Mouse (Mus musculus) lung, embryonic 15.5 days (tissue): Measurements from ENCODE around the gene Gm38393. TPM values are rescaled to one million over a fixed set of nuclear protein-coding genes. Genes with fewer than 3 reads are reported as not detected.
A peak's percentile ranks its signal among the peaks of the same experiment; 100 is the strongest.

Experiments
- ATAC-seq: fragments of 200-750 bp; cut with Nextera tagmentation; 2 replicates; pipeline ENCODE4 v1.8.0; 2017; ENCODE audit warnings: moderate number of reproducible peaks, borderline replicate concordance; ENCODE audit not compliant: low FRiP score, low TSS enrichment; ENCODE audit errors: extremely low read depth
- H3K27ac ChIP-seq: fragments of 300-500 bp; sonication (generic); 2 replicates; pipeline ENCODE4 v1.5.1; 2015; ENCODE audit warnings: moderate library complexity, mild to moderate bottlenecking, inconsistent platforms
- H3K27me3 ChIP-seq: fragments of 300-500 bp; sonication (generic); 2 replicates; pipeline ENCODE4 v1.6.1; 2015; ENCODE audit warnings: inconsistent platforms
- H3K36me3 ChIP-seq: fragments of 300-500 bp; sonication (generic); 2 replicates; pipeline ENCODE4 v1.6.1; 2015; ENCODE audit warnings: inconsistent platforms
- H3K4me1 ChIP-seq: fragments of 300-500 bp; sonication (generic); 2 replicates; pipeline ENCODE4 v1.6.1; 2015; ENCODE audit warnings: inconsistent platforms
- H3K4me2 ChIP-seq: fragments of 300-500 bp; sonication (generic); 2 replicates; pipeline ENCODE4 v1.6.1; 2015; ENCODE audit warnings: inconsistent platforms, mild to moderate bottlenecking, moderate library complexity
- H3K4me3 ChIP-seq: fragments of 300-500 bp; sonication (generic); 2 replicates; pipeline ENCODE4 v1.5.1; 2015; ENCODE audit warnings: mild to moderate bottlenecking, inconsistent platforms
- H3K9ac ChIP-seq: fragments of 300-500 bp; sonication (generic); 2 replicates; pipeline ENCODE4 v1.6.1; 2015; ENCODE audit warnings: inconsistent platforms
- H3K9me3 ChIP-seq: fragments of 300-500 bp; sonication (generic); 2 replicates; pipeline ENCODE4 v1.6.1; 2016; ENCODE audit warnings: inconsistent platforms
- WGBS: fragments of 180-500 bp; shearing (Covaris S2); methylation state at CpG from one replicate; pipeline ENCODE4 v1.1.7; 2015; 5-methylcytosine and 5-hydroxymethylcytosine counted together
- polyA plus RNA-seq: library from polyadenylated mRNA; unstranded; fragments of >200 nt; fragmentation: Nextera tagmentation; extraction: Ambion mirVana; gene quantifications from 2 replicates; pipeline ENCODE4 v1.2.1, GENCODE M21; 2015

Gene Gm38393
- 0.19 and 0.57 TPM in 2 replicates for polyA plus RNA-seq

DNA sequence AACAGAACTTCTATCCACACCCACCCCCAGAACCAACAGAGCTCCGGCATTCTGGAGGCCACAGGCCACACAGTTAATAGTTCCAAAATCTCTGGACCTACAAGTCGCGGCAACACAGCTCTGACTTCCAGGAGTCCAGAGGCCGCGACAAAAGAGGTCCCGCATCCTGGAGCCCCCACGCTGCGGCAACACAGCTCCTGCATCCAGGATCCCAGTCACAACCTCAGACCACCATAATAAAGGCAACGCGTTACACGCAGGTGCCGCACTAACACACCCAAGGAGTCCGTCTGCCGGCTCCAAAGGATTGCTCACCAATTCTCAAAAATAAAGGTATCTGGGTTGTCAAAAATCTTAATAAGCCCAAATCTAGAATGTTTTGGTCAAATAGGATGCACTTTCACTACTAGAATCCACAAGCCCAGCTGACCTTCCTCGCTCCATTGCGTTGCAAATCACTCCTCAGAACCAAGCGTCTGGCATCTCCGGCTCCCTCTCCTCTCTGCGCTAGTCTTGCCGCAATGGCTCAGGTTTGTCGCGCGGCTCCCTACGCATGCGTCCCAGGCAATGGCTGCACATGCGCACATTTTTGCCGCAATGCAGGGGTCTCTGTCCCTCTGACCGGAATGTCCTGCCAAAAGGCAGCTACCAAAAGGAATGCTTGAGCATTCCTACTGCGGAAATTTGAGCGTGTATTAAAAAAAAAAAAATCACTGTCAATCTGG is at the start of gene Gm38393, which contains the start of gene Snurf:
TSS of gene Gm38393 (minus strand) at position 459 of the 725 bp plus-strand sequence.
TSS of gene Snurf (minus strand) at position 444 of the 725 bp plus-strand sequence.
- Histone ChIP-seq H3K9me3 (peaks cover 12% of the 10 kb centered on the region; the same call in 1 of the 2 replicates), H3K27ac (peak within 1 kb of the TSS; percentile 15; the same call in 1 of the 2 replicates), H3K9ac (peak within 1 kb of the TSS; percentile 49), H3K36me3 (no peaks in the 10 kb centered on the region), H3K27me3 (no peaks in the 10 kb centered on the region), H3K4me3 (peak within 1 kb of the TSS; percentile 53), H3K4me2 (peak within 1 kb of the TSS; percentile 61), H3K4me1 (no peaks in the 10 kb centered on the region)
- WGBS: 44% methylated on average over 30 of the region's 30 CpGs
- peak; percentile 36; the same call in 1 of the 2 replicates for ATAC-seq

GRCm38 (mm10) chr7:60047481-60048201 is 42.8 kb upstream of the Gm38393 start:
- WGBS: 73% methylated on average over 6 of the region's 6 CpGs
- ATAC-seq: no peak
- no peak overlapping the region for H3K4me3 ChIP-seq

GRCm38 (mm10) chr7:60013186-60013585 is 8.3 kb upstream of the Gm38393 start:
- no peak overlapping the region for H3K9ac ChIP-seq
- H3K27ac ChIP-seq: no peak overlapping the region
- H3K4me3 ChIP-seq: no peak overlapping the region
- no peaks in the 10 kb centered on the region for H3K27me3 ChIP-seq
- H3K9me3 ChIP-seq: no peaks in the 10 kb centered on the region
- H3K4me1 ChIP-seq: no peaks in the 10 kb centered on the region
- no peak overlapping the region for H3K4me2 ChIP-seq
- H3K36me3 ChIP-seq: no peaks in the 10 kb centered on the region
- no peak for ATAC-seq
- 70% methylated on average over 3 of the region's 3 CpGs for WGBS

More at GRCm38 (mm10) chr7:60047481-60048201, 42.8 kb upstream of the Gm38393 start:
- Histone ChIP-seq H3K9ac (no peak overlapping the region), H3K36me3 (no peaks in the 10 kb centered on the region), H3K27me3 (no peaks in the 10 kb centered on the region), H3K4me1 (no peaks in the 10 kb centered on the region), H3K9me3 (no peaks in the 10 kb centered on the region), H3K4me2 (no peak overlapping the region), H3K27ac (no peak overlapping the region)

GRCm38 (mm10) chr7:60007727-60008360 is 3.0 kb upstream of the Gm38393 start:
- no peaks in the 10 kb centered on the region for H3K4me1 ChIP-seq
- H3K27me3 ChIP-seq: no peaks in the 10 kb centered on the region
- no peak for ATAC-seq
- WGBS: 35% methylated on average over 3 of the region's 3 CpGs
- H3K9ac ChIP-seq: no peak overlapping the region
- no peak overlapping the region for H3K4me3 ChIP-seq
- no peak overlapping the region for H3K27ac ChIP-seq
- H3K4me2 ChIP-seq: no peak overlapping the region
- H3K9me3 ChIP-seq: peaks cover 12% of the 10 kb centered on the region; the same call in 1 of the 2 replicates
- no peaks in the 10 kb centered on the region for H3K36me3 ChIP-seq

DNA sequence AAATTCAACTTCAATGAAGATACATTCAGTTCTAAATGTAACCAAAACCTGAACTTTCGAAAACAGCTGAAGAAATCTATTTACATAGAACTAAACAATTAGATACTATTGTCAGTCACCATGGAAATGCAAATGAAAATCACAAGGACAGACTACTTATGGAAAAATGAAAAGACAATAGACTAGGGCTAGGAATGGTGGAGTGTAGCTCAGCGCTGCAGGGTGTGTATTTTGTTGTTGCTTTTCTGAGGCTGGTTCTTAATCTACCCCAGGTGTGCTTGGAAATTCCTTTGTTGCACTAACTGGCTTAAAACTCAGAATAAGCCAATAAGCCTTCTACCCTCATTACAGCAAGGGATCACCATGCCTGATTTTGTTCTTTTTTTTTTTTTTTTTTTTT is 1.4 kb upstream of the Gm38393 start:
- Histone ChIP-seq H3K9ac (no peak overlapping the region), H3K9me3 (peaks cover 12% of the 10 kb centered on the region; the same call in 1 of the 2 replicates), H3K36me3 (no peaks in the 10 kb centered on the region), H3K27me3 (no peaks in the 10 kb centered on the region), H3K27ac (no peak overlapping the region), H3K4me1 (no peaks in the 10 kb centered on the region), H3K4me2 (no peak overlapping the region), H3K4me3 (no peak overlapping the region)
- ATAC-seq: no peak
- WGBS: 66% methylated on average over 2 of the region's 2 CpGs

DNA sequence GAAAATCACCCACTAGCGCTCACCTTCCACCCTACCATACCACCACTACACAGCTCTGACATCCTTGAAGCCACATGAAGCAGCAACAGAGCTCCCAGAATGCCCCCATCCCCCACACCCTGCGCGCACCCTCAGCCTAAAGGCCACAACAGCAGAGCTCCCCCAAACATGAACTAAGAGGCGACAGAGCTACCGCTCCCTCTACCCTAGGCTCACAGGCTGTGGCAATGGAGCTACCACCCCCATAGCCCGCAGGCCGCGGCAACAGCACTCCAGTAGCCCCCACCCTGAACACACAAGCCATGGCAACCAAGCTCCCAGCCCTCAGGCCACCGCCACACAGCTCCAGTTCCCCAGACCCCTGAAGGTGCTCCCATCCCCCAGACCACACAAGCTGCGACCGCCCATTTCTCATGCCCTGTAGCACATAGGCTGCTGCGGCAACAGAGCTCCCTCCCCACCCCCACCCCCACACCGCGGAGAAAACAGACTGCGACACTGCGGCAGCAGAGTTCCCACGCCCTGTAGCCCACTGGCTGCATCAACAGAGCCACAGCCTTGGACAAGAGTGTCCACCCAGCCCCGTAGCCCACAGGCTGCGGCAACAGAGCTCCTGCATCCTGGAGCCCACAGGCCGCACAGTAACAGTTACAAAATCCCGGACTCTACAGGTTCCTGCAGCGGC is 801 bp downstream of the Gm38393 start:
- Histone ChIP-seq H3K36me3 (no peaks in the 10 kb centered on the region), H3K9me3 (peaks cover 12% of the 10 kb centered on the region; the same call in 1 of the 2 replicates), H3K4me1 (no peaks in the 10 kb centered on the region), H3K4me2 (peak overlapping the region; percentile 61), H3K27ac (peak overlapping the region; percentile 15; the same call in 1 of the 2 replicates), H3K27me3 (no peaks in the 10 kb centered on the region), H3K4me3 (peak overlapping the region; percentile 53), H3K9ac (peak overlapping the region; percentile 49)
- 46% methylated on average over 22 of the region's 22 CpGs for WGBS
- ATAC-seq: peak; percentile 82

DNA sequence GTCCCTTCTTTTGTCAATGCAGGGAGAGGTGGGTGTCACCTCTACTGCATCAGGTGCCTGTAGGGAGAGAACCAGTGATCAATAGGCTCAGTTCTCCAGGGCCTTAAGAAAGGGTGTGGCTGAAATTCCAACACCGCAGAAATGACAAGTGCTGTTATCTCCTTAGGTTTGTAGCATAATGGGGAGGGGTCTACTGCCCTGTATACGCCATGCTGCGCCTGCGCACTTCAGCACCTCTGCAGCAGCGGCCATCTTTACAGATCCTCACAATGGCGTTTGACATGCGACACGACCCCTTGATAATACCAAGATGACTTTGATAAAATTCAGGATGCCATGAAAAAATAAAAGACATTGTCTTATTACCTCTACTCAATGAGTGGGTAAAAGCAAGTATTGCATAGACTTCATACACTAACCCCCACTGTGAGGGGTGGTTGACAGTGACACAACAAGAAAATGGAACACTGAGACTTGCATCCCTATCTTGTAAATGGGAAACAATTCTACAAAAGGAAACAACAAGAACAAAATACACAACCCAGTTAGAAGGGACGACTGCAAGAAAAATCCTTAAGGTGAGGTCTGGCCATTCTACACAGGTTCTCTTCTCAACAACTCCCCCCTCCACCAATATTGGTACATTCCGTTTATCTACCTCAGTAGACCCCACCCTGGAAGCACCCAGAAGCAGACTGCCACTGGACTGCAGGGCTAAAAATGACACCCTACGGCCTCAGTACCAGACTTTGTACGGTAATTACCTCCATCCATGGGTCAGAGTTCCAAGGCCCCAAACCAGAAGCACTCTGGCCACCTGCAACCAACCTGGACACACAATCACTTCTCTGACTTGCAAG is 1.6 kb downstream of the Gm38393 start:
- Histone ChIP-seq H3K9me3 (peaks cover 12% of the 10 kb centered on the region; the same call in 1 of the 2 replicates), H3K27ac (no peak overlapping the region), H3K27me3 (no peaks in the 10 kb centered on the region), H3K4me3 (peak overlapping the region; percentile 53), H3K4me1 (no peaks in the 10 kb centered on the region), H3K9ac (peak overlapping the region; percentile 49; the same call in 1 of the 2 replicates), H3K4me2 (peak overlapping the region; percentile 61), H3K36me3 (no peaks in the 10 kb centered on the region)
- no peak for ATAC-seq
- 45% methylated on average over 12 of the region's 12 CpGs for WGBS

DNA sequence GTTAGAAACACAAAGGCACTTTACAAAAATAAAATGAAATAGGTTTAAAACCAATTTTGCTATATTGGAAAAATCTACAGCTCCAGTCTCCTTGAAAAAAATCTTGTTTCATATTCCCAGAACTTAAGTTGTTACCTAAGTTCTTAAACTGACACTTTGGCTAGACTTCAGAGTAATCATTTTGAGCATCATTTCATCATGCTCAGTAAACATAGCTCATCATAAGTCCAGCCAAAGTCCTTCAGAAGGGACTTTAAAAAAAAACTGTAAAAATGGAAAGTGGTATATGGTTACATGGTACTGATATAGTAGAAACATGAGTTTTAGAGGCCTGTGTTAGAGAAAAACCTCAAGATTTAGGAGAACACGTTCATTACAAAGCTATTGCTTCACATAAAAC is 26.2 kb downstream of the Gm38393 start:
- 66% methylated on average over 1 of the region's 1 CpGs for WGBS
- Histone ChIP-seq H3K4me3 (no peak overlapping the region), H3K4me1 (no peaks in the 10 kb centered on the region), H3K4me2 (no peak overlapping the region), H3K36me3 (no peaks in the 10 kb centered on the region), H3K9ac (no peak overlapping the region), H3K27ac (no peak overlapping the region), H3K9me3 (no peaks in the 10 kb centered on the region), H3K27me3 (no peaks in the 10 kb centered on the region)
- no peak for ATAC-seq
